Mouse (Mus musculus) kidney, adult 11 months (tissue): ENCODE measurements around the gene Slc35e3.
A peak's percentile ranks its signal among the peaks of the same experiment; 100 is the strongest.
"Not testable (repeated sequence)": the region's sequence is repeated elsewhere in the genome, so short reads cannot be mapped to it uniquely, and the experiment has no call there.

Experiments
- DNase-seq: peaks from one replicate; pipeline ENCODE4 v3.0.0; 2022

Slc35e3 gene

GRCm38 (mm10) chr10:117732184-117732583, 14.0 kb downstream of the Slc35e3 start:
- DNase-seq: no peak

GRCm38 (mm10) chr10:117731244-117732101, 14.7 kb downstream of the Slc35e3 start:
- peak; percentile 78 for DNase-seq

GRCm38 (mm10) chr10:117730637-117731203, 15.4 kb downstream of the Slc35e3 start:
- no peak for DNase-seq

- DNase-seq: no peak
These were observed 16.0 kb downstream of the Slc35e3 start for GRCm38 (mm10) chr10:117730140-117730539.

GRCm38 (mm10) chr10:117729139-117729814, 16.9 kb downstream of the Slc35e3 start:
- no peak for DNase-seq

GRCm38 (mm10) chr10:117728574-117728973, 17.6 kb downstream of the Slc35e3 start:
- DNase-seq: no peak

- no peak for DNase-seq
These were observed 18.6 kb downstream of the Slc35e3 start for GRCm38 (mm10) chr10:117727518-117728110.

- no peak for DNase-seq
These were observed 19.2 kb downstream of the Slc35e3 start for GRCm38 (mm10) chr10:117726888-117727385.

GRCm38 (mm10) chr10:117726350-117726749, 19.8 kb downstream of the Slc35e3 start:
- DNase-seq: no peak

- DNase-seq: no peak
These were observed 20.5 kb downstream of the Slc35e3 start for GRCm38 (mm10) chr10:117725671-117726070.

GRCm38 (mm10) chr10:117724804-117725361, 21.3 kb downstream of the Slc35e3 start:
- DNase-seq: no peak

- DNase-seq: no peak
These were observed 21.9 kb downstream of the Slc35e3 start for GRCm38 (mm10) chr10:117724136-117724718.

GRCm38 (mm10) chr10:117718161-117719119, 27.7 kb downstream of the Slc35e3 start:
- peak; percentile 88 for DNase-seq

- DNase-seq: peak; percentile 78
These were observed 28.6 kb downstream of the Slc35e3 start for GRCm38 (mm10) chr10:117717583-117717982.

GRCm38 (mm10) chr10:117716686-117717085, 29.5 kb downstream of the Slc35e3 start:
- no peak for DNase-seq

- DNase-seq: not testable (repeated sequence)
These were observed 30.5 kb downstream of the Slc35e3 start for GRCm38 (mm10) chr10:117715654-117716053.

GRCm38 (mm10) chr10:117714928-117715500, 31.2 kb downstream of the Slc35e3 start:
- no peak for DNase-seq

- no peak for DNase-seq
These were observed 32.1 kb downstream of the Slc35e3 start for GRCm38 (mm10) chr10:117714048-117714545.

GRCm38 (mm10) chr10:117713466-117713865, 32.7 kb downstream of the Slc35e3 start:
- no peak for DNase-seq

GRCm38 (mm10) chr10:117712871-117713270, 33.3 kb downstream of the Slc35e3 start:
- no peak for DNase-seq
